ENCODE assay signal across 18 mouse cellular contexts in genomic region chr9:32707436-32707835, GRCm38 (mm10).
"Had no signal": no experiment of that assay in that cellular context is flagged by ENCODE, and none has a peak within 500 bp of the region (broad histone marks: within the 10 kb centered on the region; RNA-seq: fewer than 3 reads in every experiment).

No protein-coding gene starts in this region.

- H3K4me1 ChIP-seq: midbrain, embryonic 12.5 days; midbrain, embryonic 15.5 days had no signal

- H3K36me3 ChIP-seq: limb, embryonic 12.5 days; limb, embryonic 15.5 days; liver, embryonic 13.5 days; midbrain, embryonic 12.5 days; midbrain, embryonic 15.5 days had no signal

- DNase-seq: kidney, adult 18-20 months; kidney, adult 9 months; kidney, postnatal 14 days; kidney, postnatal 4 days; left cerebral cortex, postnatal 4 days; liver, embryonic 13.5 days; lung, adult 2 months; lung, postnatal 14 days; right cerebral cortex, adult 18-20 months; right cerebral cortex, postnatal 14 days; right cerebral cortex, postnatal 4 days; thymus, adult 18-20 months had no signal

- H3K9ac ChIP-seq: limb, embryonic 12.5 days; limb, embryonic 15.5 days; liver, embryonic 13.5 days; midbrain, embryonic 12.5 days; midbrain, embryonic 15.5 days had no signal

- H3K4me3 ChIP-seq: limb, embryonic 12.5 days; limb, embryonic 15.5 days; liver, embryonic 13.5 days; midbrain, embryonic 12.5 days; midbrain, embryonic 15.5 days; myocyte had no signal

- H3K27me3 ChIP-seq: limb, embryonic 12.5 days; limb, embryonic 15.5 days; liver, embryonic 13.5 days; midbrain, embryonic 15.5 days had no signal

- H3K27ac ChIP-seq: limb, embryonic 12.5 days; limb, embryonic 15.5 days; liver, embryonic 13.5 days; macrophage; midbrain, embryonic 12.5 days; midbrain, embryonic 15.5 days had no signal
